Mouse (Mus musculus) heart, adult 2 months (tissue): ENCODE data around the gene Rora.

Experiments used
- CTCF ChIP-seq: fragments of 200-600 bp; IDR thresholded peaks from 2 replicates; pipeline ENCODE4 v1.8.1; 2022; ENCODE audit warnings: antibody characterized with exemption, mild to moderate bottlenecking, moderate library complexity
- EP300 ChIP-seq: fragments of 200-500 bp; IDR thresholded peaks from 2 replicates; pipeline ENCODE4 v1.6.1; 2011; ENCODE audit warnings: low read depth, low read length, control low read depth; ENCODE audit not compliant: insufficient read depth
- POLR2A ChIP-seq: fragments of 200-500 bp; IDR thresholded peaks from 2 replicates; pipeline ENCODE4 v1.6.1; 2011; ENCODE audit warnings: mild to moderate bottlenecking, low read depth, low read length, control low read depth; ENCODE audit not compliant: insufficient read depth

DNA sequence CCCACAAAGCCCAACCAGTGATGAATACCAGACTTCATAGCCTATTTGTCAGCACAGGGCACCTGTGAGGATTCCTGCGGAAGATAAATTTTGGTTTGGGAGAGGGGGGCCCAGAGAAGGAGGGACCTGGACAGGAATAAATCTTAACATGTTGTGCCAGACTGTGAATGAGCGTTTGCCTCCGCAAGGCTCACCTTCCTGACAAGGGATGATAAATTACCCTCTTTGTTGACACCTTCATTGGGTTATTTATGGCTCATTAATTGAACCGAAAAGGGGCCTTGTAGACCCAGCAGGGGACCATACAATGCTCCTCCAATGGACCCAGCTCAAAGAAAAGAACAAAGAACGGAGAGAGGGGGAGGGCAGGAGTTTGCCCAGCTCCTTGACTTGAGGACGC lies 294.1 kb downstream of the Rora start:
- no peak for TF ChIP-seq EP300
- no peak for TF ChIP-seq CTCF
- no peak for TF ChIP-seq POLR2A
